Mouse (Mus musculus) ES-Bruce4 (cell line): ENCODE measurements at regions not wholly inside any gene's neighbourhood (a gene's known extent, or its start where the extent isn't known, plus 50 kb on each side); places are given as distances from the start of the nearest gene placed in this dataset.

Experiments used
- CTCF ChIP-seq: IDR thresholded peaks from one replicate; pipeline ENCODE4 v1.8.1; 2011; ENCODE audit warnings: low read depth, low read length
- EP300 ChIP-seq: IDR thresholded peaks from 2 replicates; pipeline ENCODE4 v1.6.1; 2011; ENCODE audit warnings: low read depth, low read length; ENCODE audit not compliant: insufficient read depth

GRCm38 (mm10) chr12:44071766-44072165, 138.4 kb downstream of the Dnajb9 start:
- no peak for TF ChIP-seq CTCF
- TF ChIP-seq EP300: no peak
